Mouse (Mus musculus) spleen, adult 18-20 months (tissue): ENCODE measurements around the gene Gm45015.
"Not testable (repeated sequence)": the region's sequence is repeated elsewhere in the genome, so short reads cannot be mapped to it uniquely, and the experiment has no call there.

ENCODE experiments used
- DNase-seq, 2 experiments: peaks; one replicate each; pipeline ENCODE4 v3.0.0; 2022; ENCODE audit warnings: mixed read lengths in 2 of 2

The Gm45015 gene

DNA sequence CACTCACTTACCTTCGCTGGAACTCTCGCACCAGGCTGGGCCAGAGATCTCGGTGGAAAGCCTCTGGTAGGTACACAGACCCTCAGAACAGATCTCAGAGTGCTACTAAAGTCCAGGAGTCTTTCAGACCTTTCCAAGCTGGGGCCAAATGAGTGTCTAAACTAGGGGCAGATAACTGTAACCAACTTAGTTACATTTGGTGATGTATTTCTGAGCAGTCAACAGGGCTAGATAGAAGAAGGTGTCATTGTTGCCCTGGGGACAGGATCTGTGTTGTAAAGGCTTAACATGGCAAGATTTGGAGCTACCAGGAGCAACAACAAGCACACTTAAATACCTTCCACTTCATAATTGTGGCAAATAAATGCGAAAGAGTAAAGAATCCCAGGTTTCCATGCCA is at the start of gene Gm45015:
Gene Gm45015 (minus strand): TSS at position 101 of the 400 bp plus-strand sequence.
- no peak for DNase-seq

DNA sequence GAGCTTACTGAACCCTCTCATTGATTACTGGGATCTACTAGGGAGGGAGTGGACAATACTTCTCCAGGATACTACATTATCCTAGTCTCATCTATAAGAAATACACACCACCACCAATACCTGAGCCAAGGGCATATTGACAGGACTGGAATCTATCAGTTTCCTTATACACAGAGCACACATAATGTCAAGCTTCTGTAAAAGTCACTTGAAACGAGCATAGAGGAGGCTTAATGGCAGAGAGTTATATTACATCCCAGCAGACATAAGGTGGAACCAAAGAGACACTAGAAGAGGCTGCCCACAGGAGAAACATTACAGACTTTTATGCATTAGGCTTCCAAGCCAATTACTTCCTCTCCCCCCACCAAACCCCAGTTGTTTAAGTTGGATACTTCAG is 48.3 kb upstream of the Gm45015 start:
- no peak for DNase-seq

DNA sequence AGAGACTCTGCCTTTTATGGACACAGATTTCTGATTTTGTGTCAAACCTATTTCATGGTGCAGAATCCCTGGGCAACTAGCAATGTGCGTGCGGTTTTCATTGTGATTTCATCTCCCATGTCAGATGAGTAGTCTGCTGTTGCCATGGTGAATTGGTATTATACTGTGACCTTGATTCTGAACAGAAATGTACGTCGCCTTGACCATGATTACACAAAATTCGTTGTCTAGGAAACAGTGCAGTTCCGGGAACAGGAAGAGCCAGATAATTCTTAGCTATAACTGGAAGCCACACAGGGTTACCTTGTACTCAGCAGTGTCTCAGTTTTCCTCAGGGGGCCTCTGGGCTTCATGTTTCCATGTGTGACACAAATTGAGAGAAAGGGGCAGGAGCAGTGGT is 47.8 kb upstream of the Gm45015 start:
- DNase-seq, result no peak

DNA sequence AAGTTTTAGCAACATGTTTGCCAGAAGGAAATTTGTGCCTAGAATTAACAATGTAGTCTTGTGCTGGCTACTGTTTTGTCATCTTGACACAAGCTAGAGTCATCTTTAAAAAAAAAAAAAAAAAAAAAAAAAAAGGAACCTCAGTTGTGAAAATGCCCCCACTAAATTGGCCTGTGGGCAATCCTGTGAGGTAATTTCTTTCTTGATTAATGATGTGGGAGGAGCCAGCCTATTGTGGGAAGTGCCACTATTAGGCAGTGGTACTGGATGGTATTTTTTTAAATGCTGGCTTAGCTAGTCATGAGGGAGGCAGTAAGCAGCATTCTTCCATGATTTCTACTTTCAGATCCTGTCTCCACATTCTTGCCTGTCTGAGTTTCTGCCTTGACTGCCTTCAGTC is 26.7 kb upstream of the Gm45015 start:
- no peak for DNase-seq

DNA sequence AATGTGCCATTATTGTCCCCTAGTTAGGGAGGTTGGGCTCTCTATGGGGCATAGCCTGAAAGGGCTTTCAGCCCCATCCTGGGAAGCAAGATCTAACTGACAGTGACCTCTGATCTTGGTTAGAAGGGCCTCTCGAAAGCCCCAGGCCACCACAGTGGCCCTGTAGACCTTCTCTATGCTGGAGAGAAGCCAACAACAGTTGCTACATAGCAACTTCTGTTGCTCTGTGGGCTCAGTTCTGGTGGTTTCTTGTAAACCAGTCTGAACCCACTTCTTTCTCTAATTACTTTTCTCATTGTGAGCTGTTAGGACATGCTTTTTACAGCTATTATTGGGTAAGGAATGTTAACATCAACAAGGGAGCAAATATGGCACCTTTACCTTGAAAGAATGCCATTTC is 20.1 kb upstream of the Gm45015 start:
- no peak for DNase-seq

DNA sequence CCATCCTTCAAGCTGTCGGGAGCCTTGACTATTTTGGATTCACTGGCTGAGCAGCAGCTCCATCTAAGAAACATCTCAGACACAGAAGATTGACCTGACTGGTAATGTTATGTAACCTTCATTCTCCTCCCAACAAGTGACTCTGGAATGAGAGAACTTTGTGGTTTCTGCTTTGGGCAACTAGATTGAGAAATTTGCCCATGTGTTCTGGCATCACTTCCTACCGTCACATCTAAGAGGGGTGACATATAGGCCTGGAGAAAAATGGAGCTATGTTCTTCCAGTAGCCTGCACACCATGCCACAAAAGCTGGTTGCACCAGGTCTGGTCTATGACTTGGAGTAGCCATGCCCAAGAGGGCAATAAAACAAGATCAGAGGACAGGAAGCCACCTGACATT is 19.5 kb upstream of the Gm45015 start:
- DNase-seq, result no peak

DNA sequence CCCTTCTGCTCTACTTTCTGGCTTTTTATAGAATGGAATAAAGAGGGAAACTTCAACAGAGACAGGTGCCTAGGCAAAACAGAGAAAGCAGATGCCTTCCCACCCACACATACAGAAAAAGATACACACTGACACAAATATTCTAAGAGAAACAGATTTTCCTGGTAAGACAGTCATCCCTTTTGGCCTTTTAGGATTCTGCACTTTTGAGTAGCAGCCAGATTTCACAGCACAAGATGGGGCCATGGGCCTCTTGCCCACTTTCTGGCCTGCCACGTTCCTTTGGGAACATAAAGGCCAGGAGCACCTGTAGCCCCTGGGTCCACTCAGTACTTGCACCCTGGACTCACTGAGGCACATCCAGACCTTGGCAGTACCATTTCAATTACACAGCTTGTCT is 7.7 kb upstream of the Gm45015 start:
- DNase-seq, result no peak

DNA sequence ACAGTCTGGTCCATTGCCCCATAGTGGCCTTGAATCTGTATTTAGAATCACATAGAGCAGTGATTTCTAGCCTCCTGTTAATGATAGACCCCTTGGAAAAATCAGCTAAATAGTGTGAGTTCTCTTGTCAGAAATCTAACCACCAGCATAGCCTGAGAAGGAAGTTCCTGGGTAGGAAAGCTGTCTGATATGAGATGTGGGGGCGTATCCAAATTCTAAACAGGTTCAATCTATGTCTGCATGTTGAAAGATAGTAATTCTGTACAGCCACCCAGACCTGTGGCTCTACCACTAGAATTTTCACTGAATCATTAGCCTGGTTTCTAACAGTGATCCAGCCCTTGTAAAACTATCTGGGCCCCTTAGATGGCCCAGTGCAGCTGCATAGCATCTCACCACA is 7.2 kb upstream of the Gm45015 start:
- no peak for DNase-seq

DNA sequence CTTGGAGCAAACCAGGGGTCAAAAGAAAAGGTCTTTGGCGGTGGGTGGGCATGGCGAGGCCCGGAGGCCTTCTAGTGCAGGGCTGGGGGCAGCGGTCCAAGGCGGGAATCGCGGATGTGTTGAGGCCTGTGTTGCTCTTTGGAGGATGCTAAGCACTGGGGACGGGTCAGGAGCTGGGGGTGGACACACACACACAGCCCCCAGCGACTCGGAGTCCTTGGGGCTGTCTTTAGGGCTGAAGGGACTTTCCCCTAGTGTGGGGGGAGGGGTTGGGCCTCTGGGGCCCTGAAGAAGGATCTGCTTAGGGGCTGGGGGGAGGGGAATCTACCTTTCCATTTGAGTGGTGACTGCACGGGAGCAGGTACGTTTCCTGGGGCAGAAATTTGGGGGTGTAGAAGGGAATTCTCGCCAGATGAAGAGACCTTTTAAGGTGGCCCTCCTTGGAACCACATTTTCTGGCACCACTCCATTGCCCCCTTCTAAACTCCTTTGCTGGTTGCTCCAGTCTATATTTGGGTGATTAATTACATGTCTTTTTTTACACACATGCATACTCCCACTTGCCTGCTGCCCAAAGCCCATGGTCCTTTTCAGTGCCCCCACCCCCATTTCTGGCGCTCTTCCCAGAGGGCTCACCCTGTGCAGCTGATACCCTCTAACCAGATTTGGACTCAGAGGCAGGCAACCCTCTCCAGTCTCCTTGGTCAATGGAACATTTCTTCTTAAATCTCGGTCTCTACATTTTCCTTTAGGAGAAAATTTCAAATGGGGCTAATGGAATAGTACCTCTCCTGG is 6.5 kb upstream of the Gm45015 start:
- no peak for DNase-seq

DNA sequence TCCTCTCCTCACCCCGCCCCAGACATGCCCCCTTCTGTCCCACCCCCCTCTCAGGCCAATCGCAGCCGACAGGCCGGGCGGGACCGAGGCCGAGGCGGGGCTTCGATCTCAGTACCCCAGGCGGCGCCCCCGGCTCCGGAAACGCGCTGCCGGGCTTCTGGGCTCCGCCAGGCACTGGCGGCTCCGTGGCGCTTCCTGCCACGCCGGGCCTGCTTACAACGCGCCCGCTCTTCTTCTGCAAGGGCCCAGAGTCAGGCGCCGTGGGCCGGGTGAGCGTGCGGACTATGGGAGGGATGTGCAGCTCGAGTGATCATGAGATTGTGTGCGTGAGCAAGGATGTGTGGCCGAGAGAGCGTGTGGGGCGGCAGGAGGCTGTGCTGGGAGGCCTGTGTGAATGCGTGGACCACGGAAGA is 5.8 kb upstream of the Gm45015 start, which contains the start of gene Zfp275:
Gene Zfp275 (plus strand): TSS at position 139 of the 413 bp plus-strand sequence.
- DNase-seq, result peak; percentile 69 to 71

DNA sequence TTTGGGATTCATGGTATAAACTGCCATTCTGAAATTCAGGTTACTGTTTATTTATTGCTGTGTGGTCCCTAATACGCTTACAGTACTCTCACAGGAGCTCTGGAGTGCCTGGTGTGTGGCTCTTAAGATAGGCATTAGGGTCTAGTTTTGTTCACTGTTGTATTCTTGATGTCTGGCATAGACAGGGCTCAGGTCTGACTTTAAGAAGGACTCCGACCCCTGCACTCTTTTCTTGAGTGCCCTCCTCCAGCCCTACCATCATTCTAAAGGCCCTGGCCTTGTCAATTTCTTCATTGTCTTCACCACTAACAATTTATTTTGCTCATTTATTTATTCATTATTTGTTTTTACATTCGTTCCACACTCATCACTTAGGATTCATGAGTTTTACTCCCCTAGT is 5.4 kb upstream of the Gm45015 start:
- no peak for DNase-seq

DNA sequence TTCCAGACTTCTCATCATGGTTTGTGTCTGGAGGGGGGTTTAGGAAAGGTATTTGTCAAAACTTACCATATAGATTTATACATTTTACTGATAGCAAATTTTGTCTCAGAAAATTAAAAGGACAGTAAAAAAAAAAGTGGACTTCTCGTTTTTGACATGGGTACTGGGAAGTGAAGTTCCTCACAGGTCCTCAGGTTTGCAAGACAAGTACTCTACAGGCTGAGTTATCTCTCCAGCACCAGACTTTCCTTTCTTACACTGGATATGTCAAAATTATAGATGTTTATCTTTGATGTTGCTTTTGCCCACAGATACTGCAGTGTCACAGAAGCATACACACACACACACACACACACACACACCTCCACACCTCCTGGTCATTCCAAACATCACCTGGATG is 4.8 kb upstream of the Gm45015 start:
- DNase-seq, result no peak

DNA sequence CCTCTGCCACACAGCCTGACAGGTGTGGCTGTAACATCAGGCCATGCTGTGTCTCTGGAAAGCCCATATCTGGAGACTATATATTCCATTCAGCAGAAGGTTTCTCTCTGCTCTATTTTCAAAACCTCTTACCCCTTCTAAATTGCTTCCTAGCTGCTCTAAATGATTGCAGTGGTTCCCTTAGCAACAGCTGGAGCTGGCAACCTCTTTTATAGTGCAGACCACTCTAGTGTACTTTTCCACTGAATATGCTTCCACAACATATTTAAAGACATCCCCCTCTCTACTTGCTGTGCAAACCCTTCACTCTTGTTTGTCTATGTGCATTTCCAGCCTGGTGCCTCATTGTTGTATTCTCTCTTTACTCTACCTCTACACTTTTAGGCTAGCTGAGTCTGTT is 3.1 kb downstream of the Gm45015 start:
- no peak for DNase-seq

DNA sequence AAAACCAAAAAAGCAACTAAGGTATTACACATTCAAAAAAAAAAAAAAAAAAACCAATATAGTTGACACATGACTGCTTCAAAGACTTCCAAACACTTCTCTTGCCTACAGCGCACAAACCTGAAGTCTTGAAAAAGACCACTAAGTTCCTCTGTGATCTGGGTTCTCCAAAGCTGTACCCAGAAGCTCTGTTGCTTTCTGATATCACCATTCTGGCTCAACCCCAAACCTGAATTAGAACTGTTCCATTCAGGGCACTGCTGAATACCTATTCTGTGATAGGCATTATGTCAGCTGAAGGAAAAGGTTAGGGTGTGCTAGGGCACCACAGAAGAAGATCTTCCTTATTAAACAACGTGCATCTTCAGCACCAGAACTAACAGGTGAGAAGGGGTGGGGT is 9.4 kb downstream of the Gm45015 start:
- no peak for DNase-seq

DNA sequence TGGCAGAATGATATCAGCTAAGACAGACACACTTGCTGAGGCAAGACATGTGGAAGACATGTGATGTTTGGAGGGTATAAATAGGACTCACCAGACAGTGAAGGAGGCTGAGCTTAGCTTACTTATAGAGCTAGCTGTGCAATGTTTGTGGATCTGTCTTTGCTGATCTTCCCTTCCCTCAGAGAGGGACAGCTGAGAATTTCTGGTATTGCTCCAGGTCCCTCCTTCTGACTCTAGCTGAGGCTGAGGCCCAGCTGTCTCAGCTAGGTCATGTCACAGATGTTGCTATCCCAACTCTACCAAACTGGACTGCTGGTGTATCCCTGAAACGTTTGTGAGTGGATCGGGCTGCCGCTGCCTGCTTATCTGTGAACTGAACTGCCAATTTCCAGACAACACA is 15.6 kb downstream of the Gm45015 start:
- no peak for DNase-seq

DNA sequence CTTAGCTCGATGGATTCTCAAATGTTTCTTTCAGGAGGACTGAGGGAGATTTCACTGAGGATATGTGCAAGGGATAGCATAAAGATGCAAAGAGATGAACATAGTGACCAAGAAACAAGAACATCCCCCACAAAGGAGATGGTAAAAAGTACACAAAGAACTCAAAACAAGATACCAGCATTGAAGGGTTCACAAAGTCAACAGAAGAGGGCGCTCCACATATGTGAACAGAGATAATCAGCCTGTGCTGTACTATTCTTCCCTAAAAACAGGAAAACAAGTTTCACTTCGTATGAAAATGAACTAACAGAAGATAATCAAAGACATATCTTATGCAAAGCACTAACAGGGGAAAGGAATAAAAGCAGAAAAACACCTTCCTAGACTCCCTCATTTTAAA is 24.1 kb downstream of the Gm45015 start:
- peak in 1 of 2 experiments; percentile 6 for DNase-seq

DNA sequence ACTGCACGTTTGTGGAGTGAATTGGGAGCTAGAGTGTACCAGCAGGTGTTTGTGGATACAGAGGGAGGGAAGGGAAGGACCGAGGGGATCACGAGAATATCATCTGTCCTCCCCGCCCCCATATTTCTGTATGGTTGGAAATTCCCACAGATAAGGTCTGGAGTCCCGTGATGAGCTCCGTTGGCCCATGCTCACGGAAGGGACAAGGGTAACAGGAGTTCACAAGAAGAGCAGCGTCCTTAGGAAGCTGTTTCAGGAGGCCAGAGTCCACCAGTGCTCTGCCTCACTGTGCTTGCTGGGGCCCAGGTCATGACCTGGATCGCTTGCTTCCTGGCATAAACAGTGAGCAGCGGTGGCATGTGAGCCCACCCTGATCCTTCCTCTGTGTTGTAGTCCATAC is 40.9 kb downstream of the Gm45015 start:
- DNase-seq, result not testable (repeated sequence)

DNA sequence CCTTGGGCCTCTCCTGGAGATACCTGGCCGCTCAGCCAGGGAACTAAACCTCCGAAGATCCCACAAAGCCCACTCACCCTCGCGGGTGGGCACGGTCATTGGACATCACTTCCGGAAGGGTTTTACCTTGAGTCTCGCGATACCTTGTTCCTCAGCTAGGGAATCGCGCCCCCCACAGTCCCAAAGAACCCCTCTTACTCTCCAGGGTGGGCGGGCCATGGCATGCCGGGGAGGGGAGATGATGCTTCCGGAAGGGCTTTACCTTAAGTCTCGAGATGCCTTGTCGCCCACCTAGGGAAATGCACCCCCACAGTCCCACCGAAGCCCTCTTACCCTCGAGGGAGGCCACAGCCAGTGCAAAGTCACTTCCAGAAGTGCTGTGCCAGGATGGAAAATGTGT is 43.8 kb downstream of the Gm45015 start, which contains the start of the genes Xlr5a and Xlr5c:
Gene Xlr5a (minus strand): TSS at position 101 of the 400 bp plus-strand sequence.
Gene Xlr5c (minus strand): TSS at position 101 of the 400 bp plus-strand sequence.
- DNase-seq, result not testable (repeated sequence)
